Mouse (Mus musculus) CH12.LX (cell line): ENCODE results near the gene B3galt1.

Experiments
- CTCF ChIP-seq, 2 experiments: IDR thresholded peaks in 1 of 2; conservative IDR thresholded peaks in 1 of 2; 2 replicates each; pipeline ENCODE4 v1.5.1; 2011 to 2012; ENCODE audit warnings: low read depth in 2 of 2, low read length in 2 of 2, improper control_type of control experiment in 1 of 2, inconsistent platforms in 1 of 2, mild to moderate bottlenecking in 1 of 2, moderate library complexity in 1 of 2
- MAX ChIP-seq: IDR thresholded peaks from 2 replicates; pipeline ENCODE4 v1.6.1; 2011; ENCODE audit warnings: low read length, improper control_type of control experiment
- USF1 ChIP-seq: IDR thresholded peaks from 2 replicates; pipeline ENCODE4 v1.6.1; 2014; ENCODE audit warnings: low read depth, mild to moderate bottlenecking, inconsistent platforms, low read length, improper control_type of control experiment

DNA sequence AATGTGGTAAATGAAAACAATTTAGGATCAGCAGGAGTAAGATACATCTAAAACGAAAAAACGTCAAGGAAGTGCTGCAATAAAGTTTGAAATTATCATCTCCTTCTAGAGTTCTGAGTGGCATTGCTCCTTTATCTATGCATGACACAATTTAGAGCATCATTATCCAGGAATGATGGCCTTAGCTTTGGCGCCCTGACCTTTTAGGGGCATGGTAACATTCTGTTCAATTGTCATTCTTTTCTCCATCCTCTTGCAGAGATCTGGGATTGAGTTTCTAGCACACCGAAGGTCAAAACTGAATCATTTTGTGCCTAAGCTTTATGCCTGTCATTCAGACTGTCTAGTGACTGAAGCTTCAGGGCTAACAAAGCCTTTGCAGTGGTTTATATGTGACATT is 231.9 kb downstream of the B3galt1 start:
- TF ChIP-seq USF1: no peak
- no peak for TF ChIP-seq CTCF (conservative IDR thresholded peaks at IDR 0.05 in 1 of 2, IDR thresholded peaks at IDR 0.05 in 1 of 2; ENCODE audit: low read depth in 2 of 2, low read length in 2 of 2)
- no peak for TF ChIP-seq MAX
